Mouse (Mus musculus) CH12.LX (cell line): ENCODE results near the gene Rab1b.

Source experiments
- CTCF ChIP-seq, 2 experiments: IDR thresholded peaks in 1 of 2; conservative IDR thresholded peaks in 1 of 2; 2 replicates each; pipeline ENCODE4 v1.5.1; 2011 to 2012; ENCODE audit warnings: low read depth in 2 of 2, low read length in 2 of 2, improper control_type of control experiment in 1 of 2, inconsistent platforms in 1 of 2, mild to moderate bottlenecking in 1 of 2, moderate library complexity in 1 of 2
- ETS1 ChIP-seq: conservative IDR thresholded peaks from 2 replicates; pipeline ENCODE4 v1.6.1; 2012; ENCODE audit warnings: low read depth, mild to moderate bottlenecking, inconsistent platforms, low read length, improper control_type of control experiment, moderate library complexity
- KAT2A ChIP-seq: IDR thresholded peaks from 2 replicates; pipeline ENCODE4 v1.6.1; 2012; ENCODE audit warnings: low read length, improper control_type of control experiment, inconsistent platforms; ENCODE audit not compliant: insufficient replicate concordance

DNA sequence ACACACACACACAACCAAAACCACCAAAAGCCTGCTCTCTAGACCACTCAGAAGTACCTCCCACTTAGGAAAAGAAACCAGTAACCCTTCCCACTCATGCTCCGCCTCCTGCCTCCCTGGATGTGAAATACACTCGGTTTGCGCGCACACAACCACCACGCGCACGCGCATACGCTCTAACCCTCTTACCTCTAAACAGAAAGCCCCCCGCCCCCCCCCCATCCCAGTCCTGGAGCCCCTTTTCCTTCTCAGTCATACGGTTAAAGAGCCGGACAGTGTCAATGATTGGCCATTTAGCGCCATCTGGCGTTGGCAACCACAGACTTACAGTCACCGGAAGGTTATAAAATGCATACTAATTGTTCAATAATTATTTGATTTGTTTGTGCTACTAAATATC is 33.8 kb downstream of the Rab1b start:
- TF ChIP-seq CTCF (conservative IDR thresholded peaks at IDR 0.05 in 1 of 2, IDR thresholded peaks at IDR 0.05 in 1 of 2; ENCODE audit: low read depth in 2 of 2, low read length in 2 of 2): peak in 1 of 2 experiments; percentile 76; a peak in 2 of 4 replicates
- TF ChIP-seq KAT2A: no peak
- TF ChIP-seq ETS1: no peak
